ENCODE assay signal across 8 mouse cellular contexts in the genomic region with DNA sequence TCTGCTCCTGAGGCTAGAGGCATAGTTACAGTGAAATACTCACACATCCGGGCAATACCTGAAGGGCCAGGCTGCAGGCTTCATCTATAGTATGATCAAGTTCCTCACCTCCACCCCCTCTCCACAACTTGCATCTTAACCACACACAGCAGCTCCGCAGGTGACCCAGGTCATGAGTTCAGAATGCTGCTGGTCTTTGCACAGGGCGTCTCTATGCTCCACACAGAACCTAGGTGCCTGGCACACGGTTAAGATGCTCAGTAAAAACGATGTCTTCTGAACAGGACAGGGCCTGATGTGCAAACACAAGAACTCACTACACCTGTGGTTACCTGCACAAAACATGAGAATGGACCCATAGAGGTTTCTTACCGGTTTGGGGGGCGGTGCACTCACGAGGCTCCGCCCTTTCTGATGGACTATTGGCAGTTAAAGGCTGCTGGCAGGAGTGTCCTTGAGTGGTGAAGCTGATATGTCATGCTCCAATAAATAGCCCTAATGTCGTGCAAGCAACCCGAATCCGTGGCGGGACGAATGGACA. TPM values are rescaled to one million over a fixed set of nuclear protein-coding genes. Genes with fewer than 3 reads are reported as not detected.
A peak's percentile ranks its signal among the peaks of the same experiment; 100 is the strongest.
DNase-seq lines count a peak whose midpoint lies in the region; ATAC-seq lines count a peak whose summit lies in the region.

Gene Galt, plus strand, starts transcription at position 432 of the 541 bp plus-strand sequence.

- ATAC-seq in megakaryocyte-erythroid progenitor cell, adult 5-6 weeks (replicated peaks; ENCODE audit: low FRiP score, low TSS enrichment, poor library complexity, severe bottlenecking) = peak; percentile 56

- DNase-seq in adrenal gland, adult 18-20 months (ENCODE audit: low spot score in 2 of 2) = no peak
- no peak for DNase-seq in adrenal gland, adult (ENCODE audit: inconsistent age in 2 of 2, low spot score in 1 of 2)
- no peak for DNase-seq in thymus, postnatal 0 days (ENCODE audit: low spot score)
- no peak for DNase-seq in thymus, postnatal 14 days
- DNase-seq in gonadal fat pad, adult 2 months (ENCODE audit: low read depth) = no peak
- DNase-seq in layer of hippocampus, postnatal 10 days (ENCODE audit: low spot score in 2 of 2) = no peak
- no peak for DNase-seq in urinary bladder, postnatal 10 days (ENCODE audit: low spot score)

RNA-seq across cellular contexts. Expression of gene Galt, which starts in this region (rescaled TPM):
- total RNA-seq in adrenal gland, adult 18-20 months (2021) = 10 to 100 TPM; 37.8 to 39.6 TPM
- polyA plus RNA-seq in thymus, postnatal 0 days (2015; fragmentation: Nextera tagmentation; extraction: Ambion mirVana) = 48.2 and 49.3 TPM in 2 replicates
- 55.6 and 64.3 TPM in 2 replicates for polyA plus RNA-seq in gonadal fat pad, adult 2 months (2012; rRNA removed)
- total RNA-seq in layer of hippocampus, postnatal 10 days (2021) = 10 to 100 TPM; 49.0 to 51.1 TPM
- 37.9 and 50.1 TPM in 2 replicates for total RNA-seq in megakaryocyte-erythroid progenitor cell, adult 5-6 weeks (2014; fragmentation: Nextera tagmentation)
- 28.0 and 31.0 TPM in 2 replicates for total RNA-seq in megakaryocyte-erythroid progenitor cell, adult 5-6 weeks (2017)
